Mouse (Mus musculus) heart, adult 18-20 months (tissue): ENCODE results near the gene Iyd. TPM values are rescaled to one million over a fixed set of nuclear protein-coding genes. Genes with fewer than 3 reads are reported as not detected.

Experiments
- DNase-seq, 2 experiments: peaks; one replicate each; pipeline ENCODE4 v3.0.0; 2021 to 2022; ENCODE audit warnings: mixed read lengths in 1 of 2
- total RNA-seq, 2 experiments: library from RNA; stranded (reverse); gene quantifications; 2 replicates each; pipeline ENCODE4 v1.2.3; 2021

Iyd gene
- total RNA-seq, 2 experiments from 2014 or later = not detected

DNA sequence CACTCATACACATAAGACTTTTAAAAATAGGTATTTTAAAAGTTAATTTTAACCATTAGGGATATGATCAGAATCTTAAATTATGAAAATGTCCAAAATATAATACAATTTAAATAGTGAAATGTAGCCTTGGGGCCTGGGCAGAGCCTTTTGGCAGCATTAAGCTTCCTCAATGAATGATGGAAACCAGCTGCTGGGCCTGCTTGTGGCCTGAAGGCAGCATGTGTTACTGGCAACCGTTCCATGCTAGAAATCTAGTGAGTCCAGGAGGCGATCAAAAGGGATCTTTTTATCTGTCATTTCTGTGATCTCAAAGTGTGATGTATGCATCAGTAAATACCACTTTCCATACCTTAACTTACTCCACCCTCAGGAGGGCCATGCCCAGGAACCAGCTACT is 9.3 kb downstream of the Iyd start:
- DNase-seq = peak; percentile 38 to 42

DNA sequence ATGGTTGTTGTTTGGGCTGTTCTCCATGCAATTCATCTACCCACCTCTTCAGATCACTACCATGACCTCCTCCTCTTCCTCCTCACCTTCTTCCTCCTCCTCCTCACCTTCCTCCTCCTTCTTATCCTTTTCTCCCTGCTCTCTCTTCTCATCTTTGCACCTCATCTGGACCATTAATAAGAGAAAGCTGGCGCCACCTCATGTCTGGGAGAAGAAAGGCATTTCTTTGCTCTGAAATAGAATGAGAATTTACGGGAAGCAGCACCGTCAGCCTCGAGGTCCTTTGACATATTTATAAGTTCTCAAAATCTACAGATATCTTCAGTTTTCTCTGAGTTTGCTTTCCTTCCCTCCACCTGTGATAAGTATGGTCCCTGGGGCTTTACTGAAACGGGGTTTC is 15.1 kb downstream of the Iyd start:
- DNase-seq = no peak

DNA sequence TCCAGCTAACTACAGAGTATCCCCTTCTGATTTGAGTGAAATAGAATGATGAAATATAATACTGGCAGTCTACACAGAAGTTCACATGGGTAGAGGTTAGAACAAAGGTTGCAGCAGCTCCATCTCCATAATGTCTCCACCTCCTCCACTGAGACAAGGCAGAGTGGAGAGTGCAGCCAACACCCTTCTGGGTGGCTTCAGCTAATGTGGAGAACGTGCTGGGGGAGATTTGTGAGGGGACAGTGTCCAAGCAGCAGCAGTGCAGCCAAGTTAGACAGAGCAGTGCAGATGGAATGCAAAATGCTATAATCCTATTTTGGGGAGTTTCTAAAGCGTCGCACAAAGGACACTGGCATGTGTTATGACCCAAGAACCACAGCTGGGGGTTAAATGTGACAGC is 16.5 kb downstream of the Iyd start:
- DNase-seq = no peak

DNA sequence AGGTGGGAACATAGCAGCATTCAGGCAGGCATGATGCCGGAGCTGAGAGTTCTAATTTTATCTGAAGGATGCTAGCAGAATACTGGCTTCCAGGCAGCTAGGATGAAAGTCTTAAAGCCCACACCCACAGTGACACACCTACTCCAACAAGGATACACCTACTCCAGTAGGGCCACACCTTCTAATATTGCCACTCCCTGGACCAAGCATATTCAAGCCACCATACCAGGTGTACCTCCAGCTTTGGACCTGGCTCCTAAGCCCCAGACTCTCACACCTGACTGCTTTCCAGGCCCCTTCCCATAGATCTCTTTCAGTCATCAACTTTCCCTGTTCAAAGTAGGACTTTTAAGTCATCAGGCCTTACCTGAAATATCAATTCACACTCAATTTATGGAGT is 19.1 kb downstream of the Iyd start:
- DNase-seq = no peak

DNA sequence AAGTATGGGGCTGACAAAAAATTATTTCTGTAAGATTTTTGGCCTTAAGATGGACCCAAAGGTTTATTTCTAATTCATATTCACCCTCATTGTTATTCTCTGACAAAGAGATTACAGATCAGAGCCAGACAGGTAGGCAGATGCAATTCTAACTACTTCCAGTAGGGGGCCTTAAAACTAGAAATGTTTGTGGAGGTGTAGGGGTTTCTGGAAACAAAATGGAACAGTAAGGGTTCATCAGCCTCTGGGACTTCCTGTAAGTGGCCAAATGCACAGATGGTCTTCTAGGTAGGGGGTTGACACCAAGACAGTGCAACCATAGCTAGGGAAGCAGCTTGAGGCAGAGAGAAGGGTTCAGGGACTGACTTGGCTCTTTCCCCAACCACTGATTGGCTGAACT is 22.1 kb downstream of the Iyd start:
- DNase-seq = peak in 1 of 2 experiments; percentile 12

DNA sequence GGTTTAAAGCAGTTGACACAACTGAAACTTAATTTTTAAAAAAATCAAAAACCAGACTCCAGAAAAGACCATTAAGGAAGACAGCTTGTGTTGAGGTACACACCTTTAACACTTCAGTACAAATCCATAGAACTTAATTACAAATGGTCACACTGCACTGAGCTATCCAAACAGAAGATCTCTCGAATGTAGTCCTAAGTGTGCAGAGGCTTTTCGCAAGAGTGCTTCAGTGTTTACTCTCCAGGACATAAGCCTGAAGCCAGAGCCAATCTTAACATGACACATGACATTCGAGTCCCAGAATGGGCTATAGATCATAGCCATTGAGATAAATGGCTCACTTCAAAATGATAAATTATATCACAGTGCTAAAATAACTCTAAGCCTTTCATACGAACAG is 25.1 kb downstream of the Iyd start:
- DNase-seq = no peak

DNA sequence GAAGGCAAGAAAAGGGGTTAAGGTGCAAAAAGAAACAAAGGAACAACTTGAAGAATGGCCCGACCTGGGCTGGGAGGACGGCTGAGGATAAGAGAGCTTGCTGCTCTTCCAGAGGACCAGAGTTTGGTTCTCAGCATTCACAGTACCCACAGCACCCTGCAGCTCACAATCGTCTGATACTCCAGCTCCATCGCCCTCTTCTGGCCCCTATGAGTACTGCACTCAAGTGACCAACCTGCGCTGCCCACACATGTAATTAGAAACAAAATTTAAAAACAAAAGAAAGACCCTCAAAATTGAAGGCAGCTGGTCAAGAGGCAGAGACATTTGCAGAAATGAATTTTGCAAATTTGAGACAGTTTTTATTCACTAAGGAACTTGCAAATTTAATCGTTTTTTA is 27.8 kb downstream of the Iyd start:
- no peak for DNase-seq

DNA sequence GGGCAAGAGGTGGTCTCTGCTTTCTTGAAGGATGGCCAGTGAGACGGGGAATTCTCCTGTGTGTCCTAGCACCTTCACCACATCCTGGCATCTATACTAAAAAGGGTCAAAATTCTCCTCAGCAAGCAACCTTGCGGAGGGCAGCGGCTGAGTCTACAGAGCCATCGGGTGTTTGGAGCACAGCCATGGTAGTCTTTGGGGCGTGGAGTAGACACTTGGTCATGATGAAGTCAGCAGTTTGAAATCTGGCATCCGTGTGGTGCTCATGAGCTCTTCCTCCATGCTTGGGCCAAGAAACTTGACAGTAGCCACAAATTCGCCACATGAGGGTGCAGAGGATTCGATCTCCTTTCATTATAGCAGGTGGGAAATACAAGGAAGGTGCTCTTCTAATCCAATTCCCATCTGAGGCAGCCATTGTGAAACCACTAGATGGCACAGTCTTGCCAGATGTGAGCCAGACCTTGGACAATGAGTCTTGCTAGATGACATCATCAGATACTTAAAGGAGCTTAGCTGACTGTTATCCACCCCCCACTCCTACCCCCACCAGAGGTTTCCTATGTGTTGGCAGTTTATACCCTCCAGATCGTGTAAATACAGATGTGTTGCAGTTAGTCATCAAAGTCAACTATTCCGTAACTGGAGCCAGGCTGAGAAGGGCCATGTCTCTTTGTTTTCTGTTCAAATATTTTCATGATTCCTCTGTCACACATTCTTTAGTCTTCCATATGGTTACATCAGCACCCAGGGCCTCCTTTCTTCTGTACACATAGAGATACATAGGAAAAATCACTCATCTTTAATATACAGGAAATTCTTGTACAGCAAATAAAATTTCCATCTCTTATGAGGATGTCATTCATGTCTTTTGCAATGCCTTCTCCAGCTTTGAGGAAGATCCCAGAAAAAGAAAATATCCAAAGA is 32.9 kb downstream of the Iyd start:
- peak; percentile 73 to 76 for DNase-seq

DNA sequence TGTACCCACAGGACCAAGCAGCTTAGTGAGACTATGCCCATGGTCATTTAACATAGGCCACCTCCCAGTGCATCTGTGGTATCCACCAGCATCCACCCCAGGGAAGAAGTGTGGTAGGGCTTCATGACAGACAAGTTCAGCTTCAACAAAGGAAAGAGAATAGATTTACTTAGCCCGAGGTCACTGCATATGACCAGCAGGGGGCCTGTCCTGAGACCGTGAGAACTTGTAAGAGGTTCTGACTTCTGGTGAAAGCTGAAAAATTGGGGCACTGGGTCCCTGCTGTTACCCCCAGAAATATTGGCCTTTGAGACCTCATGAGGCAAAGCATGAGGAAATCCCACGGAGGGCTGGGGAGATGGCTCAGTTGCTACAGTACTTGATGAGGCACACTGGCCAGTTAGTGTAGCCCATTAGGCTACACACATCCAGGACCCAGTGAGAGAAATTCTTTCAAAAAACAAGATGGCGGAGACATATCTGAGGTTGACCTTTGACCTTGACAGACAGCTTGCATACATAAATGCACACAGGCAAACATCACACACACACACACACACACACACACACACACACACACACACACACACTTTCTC is 34.0 kb downstream of the Iyd start:
- DNase-seq = peak; percentile 31 to 70

DNA sequence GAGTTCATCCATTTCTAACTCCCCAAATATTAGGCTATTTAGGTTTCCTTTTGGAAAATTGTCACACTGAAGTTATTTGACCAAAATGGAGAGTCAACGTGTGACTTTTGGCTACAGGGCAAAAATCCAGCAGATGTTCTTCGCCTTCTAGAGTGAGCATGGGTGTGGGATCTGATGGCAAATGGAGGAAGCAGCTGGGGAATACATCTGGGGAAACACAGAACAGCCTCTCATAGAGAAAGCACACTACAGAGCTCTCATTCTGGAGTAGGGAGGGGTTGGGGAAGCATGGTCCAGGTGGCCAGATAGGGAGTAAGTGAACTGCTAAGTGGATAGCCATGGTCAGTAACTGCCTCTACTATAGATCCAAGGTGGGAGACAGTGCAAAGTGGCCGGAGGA is 50.6 kb downstream of the Iyd start:
- peak; percentile 18 to 66 for DNase-seq

DNA sequence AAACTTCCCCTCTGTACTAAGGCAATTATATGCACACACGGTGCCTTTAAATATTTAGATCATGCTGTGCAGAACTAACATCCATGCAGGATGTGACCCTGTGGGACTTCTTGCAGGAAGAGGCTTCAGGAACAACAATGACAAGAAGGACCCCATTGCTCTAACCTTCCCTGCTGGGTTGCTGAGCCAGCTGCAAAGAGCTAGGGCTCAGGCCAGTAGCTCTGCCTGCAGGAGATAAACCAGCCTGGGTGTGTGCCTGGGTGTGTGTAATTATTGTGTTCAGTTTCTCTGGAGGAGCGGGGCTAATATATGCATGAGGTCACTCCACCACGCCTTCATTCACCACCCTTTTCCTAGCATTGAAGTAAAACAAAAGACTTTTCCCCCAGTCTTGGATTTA is 51.8 kb downstream of the Iyd start:
- peak; percentile 13 to 58 for DNase-seq

DNA sequence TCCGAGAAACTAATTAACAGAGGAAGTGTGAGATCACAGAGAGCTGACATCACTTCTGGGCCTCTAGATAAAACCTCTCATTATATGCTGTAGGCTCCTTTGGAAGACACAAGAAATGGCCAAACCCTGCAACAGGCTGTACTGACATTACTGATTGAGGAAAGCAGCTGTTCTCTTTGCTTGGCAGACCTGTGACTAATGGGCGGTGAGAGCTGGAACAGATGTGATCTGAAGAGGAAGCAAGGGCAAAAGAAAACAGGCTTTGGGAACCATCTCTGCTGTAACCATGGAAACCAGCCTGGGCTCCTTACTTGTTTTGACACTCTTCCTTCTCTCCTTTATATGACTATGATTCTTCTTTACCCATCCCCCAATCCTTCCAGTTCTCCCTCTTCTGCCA is 56.7 kb downstream of the Iyd start:
- peak; percentile 19 to 68 for DNase-seq

DNA sequence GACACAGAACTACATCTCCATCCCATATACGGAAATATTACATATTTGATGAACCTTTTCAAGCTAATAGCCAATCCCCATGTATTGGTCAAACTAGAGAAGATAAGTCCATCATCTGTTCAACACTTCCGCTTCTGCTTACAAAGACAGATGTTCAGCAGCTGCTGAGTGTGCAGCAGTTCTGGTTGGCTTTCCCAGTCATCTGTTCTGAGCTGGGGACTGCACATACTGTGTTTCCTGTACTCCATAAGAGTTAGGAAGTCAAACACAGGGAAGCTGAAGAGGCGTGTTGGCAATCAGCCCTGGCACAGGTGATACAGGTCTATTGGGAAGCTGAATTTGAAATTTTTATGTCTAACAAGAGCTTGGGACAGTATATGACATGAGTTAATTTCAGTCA is 57.7 kb downstream of the Iyd start:
- DNase-seq = peak in 1 of 2 experiments; percentile 14

Other genes starting within 250 kb of the Iyd start
- 100 to 1,000 TPM; 139 to 191 TPM for gene Ppp1r14c, start 174.2 kb upstream of the Iyd start, total RNA-seq
- gene Plekhg1, start 200.1 kb downstream of the Iyd start, total RNA-seq = 10 to 100 TPM in 1 of 2 experiments, 1 to 10 TPM in 1; 9.3 to 10.3 TPM